Mouse (Mus musculus): Measurements from ENCODE around the gene Txndc2.

GRCm38 (mm10) chr17:65604892-65605291 lies 37.1 kb downstream of the Txndc2 start:
- no peak for TF ChIP-seq ZC3H11A (IDR thresholded peaks at IDR 0.05; ENCODE audit: low read depth, low read length)
- TF ChIP-seq POLR2A (IDR thresholded peaks at IDR 0.05; ENCODE audit: control insufficient read depth in 1 of 2, insufficient read depth in 1 of 2, low read depth in 1 of 2, low read length in 2 of 2, poor library complexity in 1 of 2), result no peak
- no peak for TF ChIP-seq MEF2A (IDR thresholded peaks at IDR 0.05; ENCODE audit: extremely low read depth, insufficient replicate concordance, low read depth, low read length, poor library complexity, severe bottlenecking)
- no peak for TF ChIP-seq RAD21 (IDR thresholded peaks at IDR 0.05; ENCODE audit: low read depth, low read length)
- no peak for TF ChIP-seq HCFC1 (IDR thresholded peaks at IDR 0.05; ENCODE audit: low read depth, low read length)
- TF ChIP-seq USF1 (IDR thresholded peaks at IDR 0.05; ENCODE audit: low read depth, low read length), result no peak
- TF ChIP-seq SIN3A (IDR thresholded peaks at IDR 0.05; ENCODE audit: low read length), result no peak
- TF ChIP-seq GABPA (IDR thresholded peaks at IDR 0.05; ENCODE audit: low read depth, low read length), result no peak
- no peak for TF ChIP-seq CHD1 (IDR thresholded peaks at IDR 0.05; ENCODE audit: low read depth, low read length)
- no peak for TF ChIP-seq MYC (IDR thresholded peaks at IDR 0.05; ENCODE audit: low read depth, low read length)
